Mouse (Mus musculus) frontal cortex, adult 2 months (tissue): ENCODE measurements around the gene Spata7. TPM values are rescaled to one million over a fixed set of nuclear protein-coding genes. Genes with fewer than 3 reads are reported as not detected.
A peak's percentile ranks its signal among the peaks of the same experiment; 100 is the strongest.
"Not testable (repeated sequence)": the region's sequence is repeated elsewhere in the genome, so short reads cannot be mapped to it uniquely, and the experiment has no call there.

Source experiments
- DNase-seq, 2 experiments: peaks; one replicate each; pipeline ENCODE4 v3.0.0; 2022; ENCODE audit warnings: low spot score in 1 of 2; ENCODE audit errors: extremely low spot score in 1 of 2
- polyA plus RNA-seq: library from polyadenylated mRNA; depleted of rRNA; stranded (reverse); fragments of >200 nt; gene quantifications from 2 replicates; pipeline ENCODE4 v1.2.3, GENCODE M21; 2012; rRNA removed

Gene Spata7
- polyA plus RNA-seq = 26.5 and 28.8 TPM in 2 replicates

DNA sequence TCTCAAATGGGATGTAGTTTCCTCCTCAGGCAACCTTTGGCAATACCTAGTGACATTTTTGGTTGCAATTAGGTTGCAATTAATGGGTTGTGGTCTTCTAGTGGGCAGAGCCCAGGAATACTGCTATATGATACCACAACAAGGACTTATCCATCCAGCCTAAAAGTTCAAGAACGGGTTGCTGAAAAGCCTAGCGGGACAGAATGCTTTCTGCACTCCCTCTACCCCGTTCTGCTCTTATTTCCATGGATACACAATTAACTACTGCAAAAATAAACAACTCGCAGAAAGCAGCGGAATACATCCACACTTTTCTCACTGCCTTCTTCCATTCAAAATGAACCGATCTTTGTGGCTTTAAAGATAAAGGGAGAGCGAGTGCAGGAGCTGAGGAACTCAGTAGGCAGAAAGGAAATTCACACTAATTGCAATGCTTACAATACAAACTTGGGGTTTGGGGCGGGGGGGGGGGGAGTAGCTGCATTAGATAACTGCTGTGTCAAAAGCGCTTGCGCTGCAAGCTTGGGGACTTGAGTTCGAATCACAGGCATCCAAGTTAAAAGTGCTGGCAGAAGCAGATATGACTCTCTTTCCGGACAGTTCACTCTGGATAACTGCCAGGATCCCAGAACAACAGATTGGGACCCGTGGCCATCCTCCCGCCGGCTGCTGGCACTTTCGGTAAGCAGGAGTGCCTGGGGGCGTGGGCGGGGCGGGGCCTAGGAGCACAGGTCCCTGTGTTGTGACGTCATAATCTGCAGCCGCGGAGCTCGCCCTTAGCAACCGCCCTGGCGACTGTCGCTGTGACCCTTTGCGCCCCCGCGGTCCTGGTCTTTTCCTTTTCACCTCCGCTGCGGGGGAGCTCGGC is at the start of gene Spata7:
TSS of gene Spata7 (plus strand) at position 766 of the 868 bp plus-strand sequence.
- peak; percentile 78 to 89 for DNase-seq

DNA sequence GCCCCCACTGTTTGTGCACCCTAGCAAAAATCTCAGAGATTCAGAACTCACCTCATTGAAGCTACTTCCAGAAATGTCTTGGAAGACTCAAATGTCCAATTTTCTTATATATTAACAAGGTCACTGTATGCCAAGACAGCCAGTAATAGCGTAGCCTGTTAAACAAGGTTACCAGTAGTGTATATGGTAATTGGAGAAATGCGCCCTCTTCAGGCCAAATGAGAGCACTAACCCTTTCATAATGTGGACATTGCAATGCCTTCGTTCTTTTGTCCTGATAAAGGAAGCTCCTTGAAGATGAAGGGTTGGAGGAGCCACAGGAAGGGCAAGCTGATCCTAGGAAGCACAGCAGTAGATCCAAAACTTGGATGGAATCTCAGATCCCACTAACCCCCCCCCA is 42.7 kb upstream of the Spata7 start:
- DNase-seq = peak in 1 of 2 experiments; percentile 38

- no peak for DNase-seq
These were observed 39.4 kb upstream of the Spata7 start for GRCm38 (mm10) chr12:98588573-98588972.

GRCm38 (mm10) chr12:98591016-98591415 is 36.9 kb upstream of the Spata7 start:
- DNase-seq = no peak

DNA sequence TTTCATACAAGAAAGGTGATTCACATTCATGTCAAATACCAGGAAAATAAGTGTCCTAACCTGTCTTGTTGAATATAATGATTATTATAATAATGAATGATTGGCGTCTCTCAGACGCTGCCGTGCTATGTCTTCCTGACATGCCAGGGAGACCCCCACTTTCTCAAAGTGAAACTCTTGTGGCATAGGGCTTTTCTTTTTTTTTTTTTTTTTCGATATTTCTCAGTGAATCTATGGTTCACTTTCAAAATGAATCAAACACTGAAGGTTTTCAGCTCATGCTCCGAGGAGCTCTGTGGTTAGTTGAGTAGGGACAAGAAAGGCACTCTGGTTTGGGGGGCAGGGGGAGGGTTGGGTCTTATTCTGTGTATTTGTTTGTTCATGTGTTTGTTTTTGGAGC is 27.1 kb upstream of the Spata7 start:
- DNase-seq = no peak

DNA sequence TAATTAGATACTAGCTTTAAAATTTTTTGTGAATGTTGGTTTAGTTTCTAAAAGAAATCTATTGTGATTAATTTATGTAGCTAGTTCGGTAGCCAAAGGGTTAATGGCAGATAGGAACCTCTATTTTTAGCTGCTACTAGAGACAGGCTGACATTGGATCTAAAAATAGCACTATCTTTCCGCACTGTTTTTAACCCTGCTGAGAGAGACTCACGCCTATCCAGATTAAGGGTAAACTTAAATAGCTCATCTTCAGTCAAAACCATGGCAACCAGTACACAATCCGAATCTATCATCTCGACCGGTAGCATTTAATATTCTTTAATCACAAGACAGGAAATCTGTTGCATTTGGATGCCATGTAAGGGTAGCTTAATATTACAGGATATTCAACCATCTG is 25.8 kb upstream of the Spata7 start:
- DNase-seq = no peak

GRCm38 (mm10) chr12:98605264-98605663 is 22.7 kb upstream of the Spata7 start:
- no peak for DNase-seq

- no peak for DNase-seq
These were observed 21.2 kb upstream of the Spata7 start for GRCm38 (mm10) chr12:98606595-98607290.

GRCm38 (mm10) chr12:98610341-98610740 is 17.6 kb upstream of the Spata7 start:
- peak in 1 of 2 experiments; percentile 16 for DNase-seq

- no peak for DNase-seq
These were observed 12.9 kb upstream of the Spata7 start for GRCm38 (mm10) chr12:98614910-98615508.

- DNase-seq = no peak
These were observed 12.2 kb upstream of the Spata7 start for GRCm38 (mm10) chr12:98615746-98616145.

DNA sequence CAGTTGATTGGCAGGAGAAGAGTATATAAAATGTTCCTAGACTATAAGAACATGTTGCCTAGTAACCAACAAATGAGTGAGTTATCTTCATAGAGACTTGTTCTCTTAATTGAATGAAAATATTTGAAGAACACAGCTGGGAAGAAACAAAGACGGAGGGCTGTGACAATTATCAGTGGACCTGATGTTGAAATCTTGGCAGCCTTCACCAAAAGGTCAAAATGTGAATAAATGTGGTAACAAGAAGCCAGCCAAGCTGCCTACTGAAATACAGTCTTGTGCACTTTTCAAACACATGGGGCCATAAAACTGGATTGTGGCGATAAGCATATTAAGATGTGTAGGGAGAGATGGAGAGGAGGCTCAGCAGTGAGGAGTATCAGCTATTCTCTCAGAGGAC is 8.5 kb upstream of the Spata7 start:
- no peak for DNase-seq

DNA sequence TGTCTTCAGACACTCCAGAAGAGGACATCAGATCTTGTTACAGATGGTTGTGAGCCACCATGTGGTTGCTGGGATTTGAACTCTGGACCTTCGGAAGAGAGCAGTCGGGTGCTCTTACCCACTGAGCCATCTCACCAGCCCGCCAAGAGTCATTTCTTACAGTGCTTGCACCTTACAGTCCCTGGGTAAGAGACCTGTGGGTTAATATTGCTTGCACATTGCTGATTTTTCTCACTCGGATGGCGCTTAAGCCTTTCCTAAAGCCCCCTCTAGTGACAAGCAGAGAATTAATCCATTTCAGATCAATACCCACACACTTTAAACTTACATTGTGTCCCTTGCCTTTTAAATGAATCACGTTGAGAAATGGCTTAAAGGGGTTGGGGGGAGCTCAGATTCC is 7.0 kb upstream of the Spata7 start:
- DNase-seq = peak in 1 of 2 experiments; percentile 35

GRCm38 (mm10) chr12:98623266-98623665 is 4.7 kb upstream of the Spata7 start:
- DNase-seq = not testable (repeated sequence)

DNA sequence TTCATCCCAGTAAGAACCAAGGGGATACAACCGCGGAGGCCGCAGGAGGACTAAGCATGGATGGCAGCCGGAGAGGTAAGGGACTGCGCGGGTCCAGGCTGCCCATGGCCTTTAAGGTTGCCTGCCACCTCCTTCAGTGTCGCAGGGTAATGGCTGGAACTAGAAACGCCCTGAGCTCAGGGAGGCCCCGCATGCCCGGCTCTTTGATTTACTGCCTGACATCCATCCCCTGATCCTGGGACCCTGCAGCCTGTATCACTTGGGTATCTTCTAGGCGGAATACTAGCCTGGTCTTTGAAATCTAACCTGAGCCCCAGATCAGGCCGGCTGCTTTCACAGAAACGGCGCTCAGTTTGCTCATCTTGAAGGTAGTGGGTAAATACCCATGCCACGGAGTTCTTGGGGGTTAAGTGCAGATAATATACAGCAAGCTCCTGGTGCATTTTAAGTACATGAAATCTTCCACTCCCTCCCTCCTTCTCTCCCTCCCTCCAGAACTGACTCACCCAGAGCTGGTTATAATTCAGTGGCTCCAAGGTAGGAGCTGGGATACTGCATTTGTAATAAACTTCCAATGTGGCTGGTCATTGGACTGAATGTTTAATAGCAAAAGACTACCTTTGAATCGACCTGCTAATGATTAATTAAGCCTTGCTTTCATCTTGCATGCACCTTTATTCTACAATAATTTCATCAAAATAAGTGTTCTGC is 458 bp downstream of the Spata7 start:
- peak in 1 of 2 experiments; percentile 32 for DNase-seq

DNA sequence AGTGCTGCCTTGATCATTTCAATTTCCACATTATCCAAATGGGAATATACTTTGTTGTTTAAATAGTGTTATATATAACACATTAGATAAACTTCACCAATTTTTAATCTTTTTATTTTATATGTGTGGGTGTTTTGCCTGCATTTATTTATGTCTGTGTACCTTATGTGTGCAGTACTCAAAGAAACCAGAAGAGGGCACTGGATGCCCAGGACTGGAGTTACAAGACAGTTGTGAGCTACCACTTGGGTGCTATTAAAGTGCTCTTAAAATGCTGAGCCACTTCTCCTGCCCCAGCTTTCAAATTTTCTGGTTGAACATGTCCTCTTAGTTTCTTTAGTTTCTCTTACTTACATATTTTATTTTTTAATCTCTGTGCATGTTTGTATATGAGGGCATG is 16.9 kb downstream of the Spata7 start:
- no peak for DNase-seq

DNA sequence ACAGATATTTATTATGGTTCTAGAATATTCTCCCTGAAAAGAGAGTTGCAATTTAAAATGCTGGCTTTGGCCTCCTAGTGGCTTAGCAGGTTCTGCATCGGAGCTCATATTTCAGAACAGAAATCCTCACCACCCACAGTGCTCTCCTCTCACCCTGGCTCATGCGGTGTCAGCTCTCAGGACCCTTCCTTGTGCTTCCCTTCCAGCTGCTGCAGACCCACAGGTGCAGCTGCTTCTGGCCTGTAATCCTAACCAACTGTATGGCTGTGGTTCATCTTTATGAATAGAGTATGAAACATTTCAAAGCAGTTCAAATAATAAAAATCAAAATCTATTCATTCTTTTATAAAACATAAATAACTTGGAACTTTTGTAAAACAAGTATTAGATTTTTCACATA is 28.9 kb downstream of the Spata7 start:
- DNase-seq = no peak

GRCm38 (mm10) chr12:98662617-98663016 is 34.7 kb downstream of the Spata7 start:
- DNase-seq = no peak

DNA sequence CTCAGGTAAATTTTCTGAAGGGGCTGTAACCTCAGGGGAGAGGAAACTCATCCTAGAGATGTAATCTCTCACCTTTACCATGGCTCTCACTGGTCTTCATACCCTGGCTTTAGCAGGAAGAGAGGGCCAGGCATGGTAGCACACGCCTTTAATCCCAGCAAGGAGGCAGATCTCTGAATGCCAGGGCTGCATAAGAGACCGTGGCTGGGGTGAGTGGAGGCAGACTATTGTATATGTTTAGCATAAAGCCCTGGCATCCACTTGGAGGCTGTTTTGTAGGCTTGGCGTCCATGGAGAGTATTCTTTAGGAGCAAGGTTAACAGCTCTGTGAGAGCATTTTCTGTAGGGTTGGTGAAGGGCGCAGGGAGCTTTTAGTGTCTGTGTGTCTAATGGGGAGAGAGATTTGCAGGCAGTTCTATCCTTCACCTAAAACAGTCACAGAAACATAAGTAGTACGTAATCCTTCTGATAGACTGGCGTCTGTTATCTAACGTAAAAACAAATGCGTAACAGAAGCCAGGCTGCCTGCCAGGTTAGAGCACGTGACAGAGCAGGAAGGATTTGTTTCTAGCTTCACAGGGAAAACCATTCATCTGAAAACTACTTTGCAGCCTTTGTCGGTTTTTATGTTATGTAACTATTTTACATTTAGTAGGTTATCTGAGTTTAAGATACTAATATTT is 40.3 kb downstream of the Spata7 start:
- peak; percentile 46 to 84 for DNase-seq

GRCm38 (mm10) chr12:98669086-98669485 is 41.1 kb downstream of the Spata7 start:
- DNase-seq = peak in 1 of 2 experiments; percentile 35
